Comparison of ENCODE assay signal across 14 mouse cellular contexts in genomic region chr16:21825612-21826031, GRCm38 (mm10). TPM values are rescaled to one million over a fixed set of nuclear protein-coding genes. Genes with fewer than 3 reads are reported as not detected.
DNase-seq lines count a peak whose midpoint lies in the region; ATAC-seq and TF ChIP-seq lines count a peak whose summit lies in the region.
"Had no signal": no experiment of that assay in that cellular context is flagged by ENCODE, and none has a peak within 500 bp of the region (broad histone marks: within the 10 kb centered on the region; RNA-seq: fewer than 3 reads in every experiment).

No protein-coding gene starts in this region.

- peak; percentile 50; the same call in 1 of the 2 replicates for TF ChIP-seq EP300 in liver, postnatal 0 days (IDR thresholded peaks at IDR 0.05; ENCODE audit: low read depth)

- DNase-seq in ES-CJ7 (ENCODE audit: low read depth, low spot score) (peak; percentile 66), ZHBTc4 (ENCODE audit: low read depth, low spot score) (peak; percentile 82)
- DNase-seq in kidney, postnatal 0 days (ENCODE audit: low spot score): peak; percentile 19
- DNase-seq in liver, postnatal 0 days: peak; percentile 43
- no peak for DNase-seq in left cerebral cortex, postnatal 25 days (ENCODE audit: low spot score in 2 of 2)
- DNase-seq in layer of hippocampus, postnatal 10 days (ENCODE audit: low spot score in 2 of 2): no peak
- no peak for DNase-seq in urinary bladder, postnatal 25 days (ENCODE audit: low spot score)
- DNase-seq in forebrain, postnatal 0 days: no peak
- DNase-seq: cerebellum, postnatal 36 days; layer of hippocampus, postnatal 36 days had no signal

- no peak overlapping the region for H3K9ac ChIP-seq in kidney, postnatal 0 days (ENCODE audit: low read depth, low read length)
- no peak overlapping the region for H3K9ac ChIP-seq in liver, postnatal 0 days (replicated peaks)
- H3K9ac ChIP-seq in forebrain, postnatal 0 days: no peak overlapping the region
- H3K9ac ChIP-seq: embryonic facial prominence, embryonic 15.5 days; hindbrain, embryonic 15.5 days had no signal

- TF ChIP-seq CTCF in kidney, postnatal 0 days (IDR thresholded peaks at IDR 0.05; ENCODE audit: low read depth): no peak
- no peak for TF ChIP-seq CTCF in liver, postnatal 0 days (IDR thresholded peaks at IDR 0.05; ENCODE audit: low read depth)
- TF ChIP-seq CTCF in forebrain, postnatal 0 days (IDR thresholded peaks at IDR 0.05; ENCODE audit: low read depth): no peak

- peak; percentile 77 for ATAC-seq in kidney, postnatal 0 days (replicated peaks; ENCODE audit: low FRiP score, low read depth)
- ATAC-seq in liver, postnatal 0 days: peak; percentile 80
- ATAC-seq in forebrain, postnatal 0 days: no peak
- ATAC-seq: forebrain, embryonic 16.5 days had no signal

- H3K4me3 ChIP-seq in kidney, postnatal 0 days (replicated peaks; ENCODE audit: low read depth, low read length): no peak overlapping the region
- H3K4me3 ChIP-seq in liver, postnatal 0 days (ENCODE audit: low read depth, low read length): peak overlapping the region; percentile 44
- no peak overlapping the region for H3K4me3 ChIP-seq in forebrain, postnatal 0 days (ENCODE audit: low read depth, low read length)
- H3K4me3 ChIP-seq: embryonic facial prominence, embryonic 15.5 days; hindbrain, embryonic 15.5 days; midbrain, embryonic 10.5 days had no signal

- intact Hi-C loops in left cerebral cortex, postnatal 25 days (cut with DNase I): no loop called here

- H3K36me3 ChIP-seq in kidney, postnatal 0 days (ENCODE audit: insufficient read depth, low read length): no peaks in the 10 kb centered on the region
- no peaks in the 10 kb centered on the region for H3K36me3 ChIP-seq in liver, postnatal 0 days (replicated peaks; ENCODE audit: insufficient read depth, low read length)
- H3K36me3 ChIP-seq in forebrain, postnatal 0 days (ENCODE audit: insufficient read depth): no peaks in the 10 kb centered on the region
- H3K36me3 ChIP-seq: embryonic facial prominence, embryonic 15.5 days; hindbrain, embryonic 15.5 days; midbrain, embryonic 10.5 days had no signal

- H3K4me1 ChIP-seq in kidney, postnatal 0 days (replicated peaks; ENCODE audit: insufficient read depth, low read length): 0 out of 2 replicates have a peak, but pooled peaks cover 4% of the 10 kb centered on the region
- no peaks in the 10 kb centered on the region; the same call in 1 of the 2 replicates for H3K4me1 ChIP-seq in liver, postnatal 0 days (ENCODE audit: insufficient read depth)
- H3K4me1 ChIP-seq in forebrain, postnatal 0 days (ENCODE audit: insufficient read depth): no peaks in the 10 kb centered on the region
- H3K4me1 ChIP-seq: embryonic facial prominence, embryonic 15.5 days; hindbrain, embryonic 15.5 days had no signal

- H3K27me3 ChIP-seq in kidney, postnatal 0 days (ENCODE audit: insufficient read depth, low read length): no peaks in the 10 kb centered on the region
- H3K27me3 ChIP-seq in liver, postnatal 0 days (ENCODE audit: insufficient read depth, low read length): no peaks in the 10 kb centered on the region
- H3K27me3 ChIP-seq in forebrain, postnatal 0 days (ENCODE audit: insufficient read depth, low read length): no peaks in the 10 kb centered on the region
- H3K27me3 ChIP-seq: embryonic facial prominence, embryonic 15.5 days; hindbrain, embryonic 15.5 days had no signal

- WGBS in kidney, postnatal 0 days: 36% methylated on average over 9 of the region's 9 CpGs
- WGBS in liver, postnatal 0 days (ENCODE audit: insufficient replicate concordance): 53% methylated on average over 9 of the region's 9 CpGs
- 71% methylated on average over 9 of the region's 9 CpGs for WGBS in forebrain, postnatal 0 days

- H3K4me2 ChIP-seq in kidney, postnatal 0 days (ENCODE audit: low read length): no peak overlapping the region
- H3K4me2 ChIP-seq in liver, postnatal 0 days (ENCODE audit: low read depth, low read length): peak overlapping the region; percentile 18; the same call in 1 of the 2 replicates
- H3K4me2 ChIP-seq in forebrain, postnatal 0 days (ENCODE audit: low read depth): no peak overlapping the region
- H3K4me2 ChIP-seq: embryonic facial prominence, embryonic 15.5 days; hindbrain, embryonic 15.5 days had no signal

- no peaks in the 10 kb centered on the region for H3K9me3 ChIP-seq in kidney, postnatal 0 days (replicated peaks; ENCODE audit: low read length)
- no peaks in the 10 kb centered on the region for H3K9me3 ChIP-seq in liver, postnatal 0 days (ENCODE audit: low read length)
- no peaks in the 10 kb centered on the region for H3K9me3 ChIP-seq in forebrain, postnatal 0 days (ENCODE audit: low read length)
- H3K9me3 ChIP-seq: embryonic facial prominence, embryonic 15.5 days; hindbrain, embryonic 15.5 days; midbrain, embryonic 10.5 days had no signal

- H3K27ac ChIP-seq in kidney, postnatal 0 days: peak overlapping the region; percentile 76
- peak overlapping the region; percentile 66 for H3K27ac ChIP-seq in liver, postnatal 0 days (ENCODE audit: low read depth)
- no peak overlapping the region for H3K27ac ChIP-seq in forebrain, postnatal 0 days (ENCODE audit: low read depth, low read length)
- H3K27ac ChIP-seq: embryonic facial prominence, embryonic 15.5 days; hindbrain, embryonic 15.5 days; midbrain, embryonic 10.5 days had no signal

RNA-seq across cellular contexts. Expression of gene Map3k13, which starts 31.5 kb away (rescaled TPM):
- 0.53 and 0.66 TPM in 2 replicates for polyA plus RNA-seq in kidney, postnatal 0 days (2015; fragmentation: Nextera tagmentation; extraction: Ambion mirVana)
- 0.97 and 1.2 TPM in 2 replicates for polyA plus RNA-seq in liver, postnatal 0 days (2015; fragmentation: Nextera tagmentation; extraction: Ambion mirVana)
- total RNA-seq in left cerebral cortex, postnatal 25 days (2021): 10 to 100 TPM; 14.7 to 16.0 TPM
- 10 to 100 TPM; 13.5 to 15.1 TPM for total RNA-seq in layer of hippocampus, postnatal 10 days (2021)
- total RNA-seq in forebrain, postnatal 0 days (2014; rRNA removed): 7.0 and 8.7 TPM in 2 replicates
- polyA plus RNA-seq in forebrain, postnatal 0 days (2015; fragmentation: Nextera tagmentation; extraction: Ambion mirVana): 1.3 and 3.0 TPM in 2 replicates

RNA-seq across cellular contexts. Expression of gene Ehhadh, which starts 38.0 kb away (rescaled TPM):
- 16.5 and 17.8 TPM in 2 replicates for polyA plus RNA-seq in kidney, postnatal 0 days (2015; fragmentation: Nextera tagmentation; extraction: Ambion mirVana)
- polyA plus RNA-seq in liver, postnatal 0 days (2015; fragmentation: Nextera tagmentation; extraction: Ambion mirVana): 176 and 215 TPM in 2 replicates
- total RNA-seq in left cerebral cortex, postnatal 25 days (2021): 1 to 10 TPM; 1.5 to 1.7 TPM
- total RNA-seq in layer of hippocampus, postnatal 10 days (2021): 1 to 10 TPM; 1.1 to 1.2 TPM
- 1.6 and 1.9 TPM in 2 replicates for total RNA-seq in forebrain, postnatal 0 days (2014; rRNA removed)
- 1.3 and 1.4 TPM in 2 replicates for polyA plus RNA-seq in forebrain, postnatal 0 days (2015; fragmentation: Nextera tagmentation; extraction: Ambion mirVana)

Comparison
In these comparisons a context has a peak if more than half of its experiments do, and no peak if none do; other contexts are left out.
1. DNase-seq: peak in ES-CJ7 (single experiment), ZHBTc4 (single experiment), kidney, postnatal 0 days (single experiment) and liver, postnatal 0 days (single experiment); none in left cerebral cortex, postnatal 25 days (0 of 2), layer of hippocampus, postnatal 10 days (0 of 2), urinary bladder, postnatal 25 days (single experiment) and forebrain, postnatal 0 days (single experiment).